In the genomic region with DNA sequence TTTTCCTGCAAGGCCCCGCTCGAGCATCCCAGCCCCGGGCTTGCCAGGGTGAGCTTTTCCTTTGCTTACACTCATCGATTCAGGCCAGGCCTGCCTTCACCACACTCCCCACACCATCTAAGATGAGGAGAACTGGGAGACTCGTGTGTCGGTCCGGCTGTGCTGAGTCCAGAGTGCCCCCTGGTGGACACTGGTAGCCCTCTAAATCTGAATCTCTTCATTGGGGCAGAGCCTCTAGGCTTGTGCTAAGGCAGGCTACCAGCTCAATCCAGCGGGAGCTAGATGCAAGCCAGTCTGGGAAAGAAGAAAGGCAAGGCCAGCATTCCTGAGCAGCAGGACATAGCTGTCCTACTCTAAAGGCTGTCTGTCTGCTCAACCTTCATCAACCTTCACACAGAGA, we compare ENCODE assay signal across 8 mouse cellular contexts. TPM values are rescaled to one million over a fixed set of nuclear protein-coding genes. Genes with fewer than 3 reads are reported as not detected.
DNase-seq lines count a peak whose midpoint lies in the region; ATAC-seq and TF ChIP-seq lines count a peak whose summit lies in the region.

No protein-coding gene starts in this region.

- H3K36me3 ChIP-seq in forebrain, embryonic 10.5 days (replicated peaks) = peaks cover 54% of the 10 kb centered on the region
- peaks cover 39% of the 10 kb centered on the region for H3K36me3 ChIP-seq in forebrain, embryonic 12.5 days (replicated peaks)
- peaks cover 10% of the 10 kb centered on the region for H3K36me3 ChIP-seq in embryonic facial prominence, embryonic 11.5 days (replicated peaks; ENCODE audit: control insufficient read depth, insufficient read depth, low read depth, low read length)
- H3K36me3 ChIP-seq in heart, embryonic 12.5 days = peaks cover 42% of the 10 kb centered on the region
- H3K36me3 ChIP-seq in kidney, postnatal 0 days (ENCODE audit: insufficient read depth, low read length) = peaks cover 24% of the 10 kb centered on the region; the same call in 1 of the 2 replicates
- peaks cover 33% of the 10 kb centered on the region for H3K36me3 ChIP-seq in liver, embryonic 11.5 days (ENCODE audit: control insufficient read depth, insufficient read depth, low read length)
- peaks cover 12% of the 10 kb centered on the region for H3K36me3 ChIP-seq in splenic B cell, adult 2 months (ENCODE audit: control insufficient read depth, insufficient read depth, low read length, poor library complexity, severe bottlenecking)

- ATAC-seq in forebrain, embryonic 12.5 days (ENCODE audit: low FRiP score) = no peak
- ATAC-seq in embryonic facial prominence, embryonic 11.5 days (replicated peaks; ENCODE audit: insufficient number of reproducible peaks, low FRiP score, low TSS enrichment, low read depth) = peak; percentile 51; the same call in 1 of the 2 replicates
- peak; percentile 74; the same call in 1 of the 2 replicates for ATAC-seq in heart, embryonic 12.5 days (ENCODE audit: insufficient number of reproducible peaks, low FRiP score)
- peak; percentile 85 for ATAC-seq in kidney, postnatal 0 days (replicated peaks; ENCODE audit: low FRiP score, low read depth)
- peak; percentile 37; the same call in 1 of the 2 replicates for ATAC-seq in liver, embryonic 11.5 days (replicated peaks; ENCODE audit: low FRiP score)

- peaks cover 9% of the 10 kb centered on the region for H3K4me1 ChIP-seq in forebrain, embryonic 10.5 days
- no peaks in the 10 kb centered on the region for H3K4me1 ChIP-seq in forebrain, embryonic 12.5 days
- no peaks in the 10 kb centered on the region for H3K4me1 ChIP-seq in embryonic facial prominence, embryonic 11.5 days (ENCODE audit: control insufficient read depth, insufficient read depth, low read length)
- peaks cover 25% of the 10 kb centered on the region for H3K4me1 ChIP-seq in heart, embryonic 12.5 days (replicated peaks)
- H3K4me1 ChIP-seq in kidney, postnatal 0 days (replicated peaks; ENCODE audit: insufficient read depth, low read length) = peaks cover 5% of the 10 kb centered on the region
- peaks cover 26% of the 10 kb centered on the region for H3K4me1 ChIP-seq in liver, embryonic 11.5 days (replicated peaks; ENCODE audit: control insufficient read depth, insufficient read depth, low read length)

- no peak overlapping the region for H3K9ac ChIP-seq in forebrain, embryonic 12.5 days
- H3K9ac ChIP-seq in embryonic facial prominence, embryonic 11.5 days (replicated peaks; ENCODE audit: low read length) = no peak overlapping the region
- no peak overlapping the region for H3K9ac ChIP-seq in heart, embryonic 12.5 days
- no peak overlapping the region for H3K9ac ChIP-seq in kidney, postnatal 0 days (ENCODE audit: low read depth, low read length)
- H3K9ac ChIP-seq in liver, embryonic 11.5 days (ENCODE audit: low read depth, low read length) = no peak overlapping the region

- no peak overlapping the region for H3K4me2 ChIP-seq in forebrain, embryonic 12.5 days
- no peak overlapping the region for H3K4me2 ChIP-seq in embryonic facial prominence, embryonic 11.5 days (ENCODE audit: low read depth, low read length)
- H3K4me2 ChIP-seq in heart, embryonic 12.5 days = no peak overlapping the region
- H3K4me2 ChIP-seq in kidney, postnatal 0 days (ENCODE audit: low read length) = no peak overlapping the region
- no peak overlapping the region for H3K4me2 ChIP-seq in liver, embryonic 11.5 days

- TF ChIP-seq CTCF in kidney, postnatal 0 days (IDR thresholded peaks at IDR 0.05; ENCODE audit: low read depth) = peak; percentile 97

- no peak overlapping the region for H3K4me3 ChIP-seq in forebrain, embryonic 10.5 days
- no peak overlapping the region for H3K4me3 ChIP-seq in forebrain, embryonic 12.5 days (replicated peaks)
- no peak overlapping the region for H3K4me3 ChIP-seq in embryonic facial prominence, embryonic 11.5 days (ENCODE audit: low read depth, low read length)
- H3K4me3 ChIP-seq in heart, embryonic 12.5 days = no peak overlapping the region
- H3K4me3 ChIP-seq in kidney, postnatal 0 days (replicated peaks; ENCODE audit: low read depth, low read length) = no peak overlapping the region
- no peak overlapping the region for H3K4me3 ChIP-seq in liver, embryonic 11.5 days (ENCODE audit: low read depth, low read length)

- WGBS in forebrain, embryonic 10.5 days = 23% methylated on average over 8 of the region's 8 CpGs
- WGBS in forebrain, embryonic 12.5 days = 20% methylated on average over 8 of the region's 8 CpGs
- 21% methylated on average over 8 of the region's 8 CpGs for WGBS in embryonic facial prominence, embryonic 11.5 days
- WGBS in heart, embryonic 12.5 days = 20% methylated on average over 8 of the region's 8 CpGs
- WGBS in kidney, postnatal 0 days = 16% methylated on average over 8 of the region's 8 CpGs
- 24% methylated on average over 8 of the region's 8 CpGs for WGBS in liver, embryonic 11.5 days

- H3K27ac ChIP-seq in forebrain, embryonic 10.5 days = no peak overlapping the region
- no peak overlapping the region for H3K27ac ChIP-seq in forebrain, embryonic 12.5 days
- H3K27ac ChIP-seq in embryonic facial prominence, embryonic 11.5 days (replicated peaks; ENCODE audit: low read depth, low read length) = no peak overlapping the region
- no peak overlapping the region for H3K27ac ChIP-seq in heart, embryonic 12.5 days (ENCODE audit: poor library complexity, severe bottlenecking)
- peak overlapping the region; percentile 70 for H3K27ac ChIP-seq in kidney, postnatal 0 days
- no peak overlapping the region for H3K27ac ChIP-seq in liver, embryonic 11.5 days (ENCODE audit: low read depth, low read length)

- H3K9me3 ChIP-seq in forebrain, embryonic 10.5 days = no peaks in the 10 kb centered on the region
- H3K9me3 ChIP-seq in forebrain, embryonic 12.5 days = no peaks in the 10 kb centered on the region
- no peaks in the 10 kb centered on the region for H3K9me3 ChIP-seq in embryonic facial prominence, embryonic 11.5 days (replicated peaks; ENCODE audit: control insufficient read depth, low read length)
- no peaks in the 10 kb centered on the region for H3K9me3 ChIP-seq in heart, embryonic 12.5 days (replicated peaks)
- no peaks in the 10 kb centered on the region for H3K9me3 ChIP-seq in kidney, postnatal 0 days (replicated peaks; ENCODE audit: low read length)
- no peaks in the 10 kb centered on the region for H3K9me3 ChIP-seq in liver, embryonic 11.5 days (ENCODE audit: control insufficient read depth, low read length)

- DNase-seq in forebrain, embryonic 10.5 days (ENCODE audit: extremely low spot score, low spot score) = peak; percentile 68
- peak; percentile 88 for DNase-seq in embryonic facial prominence, embryonic 11.5 days (ENCODE audit: low spot score)
- peak; percentile 89 for DNase-seq in kidney, postnatal 0 days (ENCODE audit: low spot score)
- DNase-seq in liver, embryonic 11.5 days (ENCODE audit: low spot score) = peak; percentile 75
- DNase-seq in natural killer cell, adult 2 months (ENCODE audit: low spot score in 2 of 2) = peak; percentile 72 to 77
- DNase-seq in splenic B cell, adult 2 months (ENCODE audit: low read depth, low spot score) = peak; percentile 85

- H3K27me3 ChIP-seq in forebrain, embryonic 10.5 days (ENCODE audit: poor library complexity, severe bottlenecking) = no peaks in the 10 kb centered on the region
- no peaks in the 10 kb centered on the region for H3K27me3 ChIP-seq in forebrain, embryonic 12.5 days
- H3K27me3 ChIP-seq in embryonic facial prominence, embryonic 11.5 days (ENCODE audit: control insufficient read depth, insufficient read depth, low read length) = no peaks in the 10 kb centered on the region
- H3K27me3 ChIP-seq in heart, embryonic 12.5 days (replicated peaks) = no peaks in the 10 kb centered on the region
- H3K27me3 ChIP-seq in kidney, postnatal 0 days (ENCODE audit: insufficient read depth, low read length) = no peaks in the 10 kb centered on the region
- no peaks in the 10 kb centered on the region for H3K27me3 ChIP-seq in liver, embryonic 11.5 days (replicated peaks; ENCODE audit: control insufficient read depth, insufficient read depth, low read length)
- H3K27me3 ChIP-seq in splenic B cell, adult 2 months (ENCODE audit: control insufficient read depth, insufficient read depth, low read length, poor library complexity, severe bottlenecking) = no peaks in the 10 kb centered on the region

RNA-seq across cellular contexts. Expression of a gene that starts 19.2 kb away (rescaled TPM):
- 29.7 and 30.9 TPM in 2 replicates for polyA plus RNA-seq in forebrain, embryonic 10.5 days (2016; fragmentation: Nextera tagmentation; extraction: Ambion mirVana)
- polyA plus RNA-seq in forebrain, embryonic 12.5 days (2016; fragmentation: Nextera tagmentation; extraction: Ambion mirVana) = 23.1 and 27.2 TPM in 2 replicates
- 15.8 and 18.3 TPM in 2 replicates for polyA plus RNA-seq in embryonic facial prominence, embryonic 11.5 days (2014; fragmentation: Nextera tagmentation; extraction: Ambion mirVana)
- polyA plus RNA-seq in heart, embryonic 12.5 days (2016; fragmentation: Nextera tagmentation; extraction: Ambion mirVana) = 18.0 and 19.9 TPM in 2 replicates
- polyA plus RNA-seq in kidney, postnatal 0 days (2015; fragmentation: Nextera tagmentation; extraction: Ambion mirVana) = 16.3 and 16.4 TPM in 2 replicates
- polyA plus RNA-seq in liver, embryonic 11.5 days (2014; fragmentation: Nextera tagmentation; extraction: Ambion mirVana) = 18.3 and 18.9 TPM in 2 replicates

RNA-seq across cellular contexts. Expression of a gene that starts 19.8 kb away (rescaled TPM):
- polyA plus RNA-seq in forebrain, embryonic 10.5 days (2016; fragmentation: Nextera tagmentation; extraction: Ambion mirVana) = 36.8 and 40.7 TPM in 2 replicates
- 17.2 and 17.4 TPM in 2 replicates for polyA plus RNA-seq in forebrain, embryonic 12.5 days (2016; fragmentation: Nextera tagmentation; extraction: Ambion mirVana)
- 26.7 and 29.0 TPM in 2 replicates for polyA plus RNA-seq in embryonic facial prominence, embryonic 11.5 days (2014; fragmentation: Nextera tagmentation; extraction: Ambion mirVana)
- polyA plus RNA-seq in heart, embryonic 12.5 days (2016; fragmentation: Nextera tagmentation; extraction: Ambion mirVana) = 37.7 and 40.5 TPM in 2 replicates
- polyA plus RNA-seq in kidney, postnatal 0 days (2015; fragmentation: Nextera tagmentation; extraction: Ambion mirVana) = 31.7 and 33.2 TPM in 2 replicates
- 206 and 226 TPM in 2 replicates for polyA plus RNA-seq in liver, embryonic 11.5 days (2014; fragmentation: Nextera tagmentation; extraction: Ambion mirVana)

RNA-seq across cellular contexts. Expression of a gene that starts 35.7 kb away (rescaled TPM):
- polyA plus RNA-seq in forebrain, embryonic 10.5 days (2016; fragmentation: Nextera tagmentation; extraction: Ambion mirVana) = 0.36 and 0.40 TPM in 2 replicates
- polyA plus RNA-seq in forebrain, embryonic 12.5 days (2016; fragmentation: Nextera tagmentation; extraction: Ambion mirVana) = 0.58 and 0.60 TPM in 2 replicates
- polyA plus RNA-seq in embryonic facial prominence, embryonic 11.5 days (2014; fragmentation: Nextera tagmentation; extraction: Ambion mirVana) = 1.7 and 2.8 TPM in 2 replicates
- polyA plus RNA-seq in heart, embryonic 12.5 days (2016; fragmentation: Nextera tagmentation; extraction: Ambion mirVana) = 0.46 and 0.51 TPM in 2 replicates
- polyA plus RNA-seq in kidney, postnatal 0 days (2015; fragmentation: Nextera tagmentation; extraction: Ambion mirVana) = 76.5 and 88.2 TPM in 2 replicates
- polyA plus RNA-seq in liver, embryonic 11.5 days (2014; fragmentation: Nextera tagmentation; extraction: Ambion mirVana) = 1.8 and 2.2 TPM in 2 replicates

RNA-seq across cellular contexts. Expression of a gene that starts 47.3 kb away (rescaled TPM):
- polyA plus RNA-seq in forebrain, embryonic 10.5 days (2016; fragmentation: Nextera tagmentation; extraction: Ambion mirVana) = 107 and 111 TPM in 2 replicates
- polyA plus RNA-seq in forebrain, embryonic 12.5 days (2016; fragmentation: Nextera tagmentation; extraction: Ambion mirVana) = 102 and 106 TPM in 2 replicates
- polyA plus RNA-seq in embryonic facial prominence, embryonic 11.5 days (2014; fragmentation: Nextera tagmentation; extraction: Ambion mirVana) = 76.0 and 76.2 TPM in 2 replicates
- 52.3 and 58.0 TPM in 2 replicates for polyA plus RNA-seq in heart, embryonic 12.5 days (2016; fragmentation: Nextera tagmentation; extraction: Ambion mirVana)
- 77.8 and 81.6 TPM in 2 replicates for polyA plus RNA-seq in kidney, postnatal 0 days (2015; fragmentation: Nextera tagmentation; extraction: Ambion mirVana)
- 69.6 and 71.3 TPM in 2 replicates for polyA plus RNA-seq in liver, embryonic 11.5 days (2014; fragmentation: Nextera tagmentation; extraction: Ambion mirVana)

RNA-seq across cellular contexts. Expression of a gene that starts 49.6 kb away (rescaled TPM):
- 1.8 and 2.1 TPM in 2 replicates for polyA plus RNA-seq in forebrain, embryonic 10.5 days (2016; fragmentation: Nextera tagmentation; extraction: Ambion mirVana)
- 0.26 and 0.51 TPM in 2 replicates for polyA plus RNA-seq in forebrain, embryonic 12.5 days (2016; fragmentation: Nextera tagmentation; extraction: Ambion mirVana)
- 0.29 and 0.45 TPM in 2 replicates for polyA plus RNA-seq in embryonic facial prominence, embryonic 11.5 days (2014; fragmentation: Nextera tagmentation; extraction: Ambion mirVana)
- 0.22 and 0.45 TPM in 2 replicates for polyA plus RNA-seq in heart, embryonic 12.5 days (2016; fragmentation: Nextera tagmentation; extraction: Ambion mirVana)
- polyA plus RNA-seq in kidney, postnatal 0 days (2015; fragmentation: Nextera tagmentation; extraction: Ambion mirVana) = 1.5 and 2.0 TPM in 2 replicates
- polyA plus RNA-seq in liver, embryonic 11.5 days (2014; fragmentation: Nextera tagmentation; extraction: Ambion mirVana) = 0.17 TPM in 1 of 2 replicates, not detected in the other

Comparison
In these comparisons a context has a peak if more than half of its experiments do, and no peak if none do; other contexts are left out.
1. RNA of a gene that starts 35.7 kb away (polyA plus RNA-seq): 76.5 to 88.2 TPM in kidney, postnatal 0 days; 1.8 to 2.2 TPM in liver, embryonic 11.5 days, 1.7 to 2.8 TPM in embryonic facial prominence, embryonic 11.5 days, 0.58 to 0.60 TPM in forebrain, embryonic 12.5 days, 0.46 to 0.51 TPM in heart, embryonic 12.5 days and 0.36 to 0.40 TPM in forebrain, embryonic 10.5 days; every median in the first group is over 10 times any median in the second.
2. Peak in every context shown above with its lines, with median percentiles within 50 percentile points of each other: DNase-seq.